Mouse (Mus musculus) kidney, postnatal 0 days (tissue): ENCODE measurements around the gene Dennd1a. TPM values are rescaled to one million over a fixed set of nuclear protein-coding genes. Genes with fewer than 3 reads are reported as not detected.

Experiments used
- ATAC-seq: fragments of 200-750 bp; cut with Nextera tagmentation; replicated peaks from 2 replicates; pipeline ENCODE4 v1.8.0; 2017; ENCODE audit warnings: low read depth, moderate number of reproducible peaks, moderate TSS enrichment, moderate library complexity; ENCODE audit not compliant: low FRiP score
- DNase-seq: peaks from one replicate; pipeline ENCODE4 v3.0.0-alpha.2; 2016; ENCODE audit warnings: low spot score
- H3K27ac ChIP-seq: fragments of 300-500 bp; sonication (generic); 2 replicates; pipeline ENCODE4 v1.5.1; 2014; ENCODE audit warnings: mild to moderate bottlenecking
- H3K27me3 ChIP-seq: fragments of 300-500 bp; sonication (generic); 2 replicates; pipeline ENCODE4 v1.6.1; 2014; ENCODE audit warnings: low read length, mixed read lengths; ENCODE audit not compliant: insufficient read depth
- H3K36me3 ChIP-seq: fragments of 300-500 bp; sonication (generic); 2 replicates; pipeline ENCODE4 v1.6.1; 2014; ENCODE audit warnings: low read length, mixed read lengths; ENCODE audit not compliant: insufficient read depth
- H3K4me1 ChIP-seq: fragments of 300-500 bp; sonication (generic); replicated peaks from 2 replicates; pipeline ENCODE4 v1.6.1; 2014; ENCODE audit warnings: antibody characterized with exemption, low read length, mixed read lengths; ENCODE audit not compliant: insufficient read depth
- H3K4me2 ChIP-seq: fragments of 300-500 bp; sonication (generic); 2 replicates; pipeline ENCODE4 v1.6.1; 2014; ENCODE audit warnings: mild to moderate bottlenecking, low read length, moderate library complexity, mixed read lengths
- H3K4me3 ChIP-seq: fragments of 300-500 bp; sonication (generic); replicated peaks from 2 replicates; pipeline ENCODE4 v1.5.1; 2014; ENCODE audit warnings: low read depth, low read length
- H3K9ac ChIP-seq: fragments of 300-500 bp; sonication (generic); 2 replicates; pipeline ENCODE4 v1.6.1; 2014; ENCODE audit warnings: low read depth, low read length
- H3K9me3 ChIP-seq: fragments of 300-500 bp; sonication (generic); replicated peaks from 2 replicates; pipeline ENCODE4 v1.6.1; 2016; ENCODE audit warnings: low read length, inconsistent platforms, mixed read lengths
- CTCF ChIP-seq: IDR thresholded peaks from 2 replicates; pipeline ENCODE4 v1.5.1; 2016; ENCODE audit warnings: antibody characterized with exemption, low read depth, mild to moderate bottlenecking, moderate library complexity
- WGBS: fragments of 180-500 bp; shearing (Covaris S2); extraction: QIAGEN DNeasy Blood & Tissue Kit; methylation state at CpG from one replicate; pipeline ENCODE4 v1.1.7; 2014; 5-methylcytosine and 5-hydroxymethylcytosine counted together
- polyA plus RNA-seq: library from polyadenylated mRNA; unstranded; fragments of >200 nt; fragmentation: Nextera tagmentation; extraction: Ambion mirVana; gene quantifications from 2 replicates; pipeline ENCODE4 v1.2.1, GENCODE M21; 2015

Dennd1a gene
- polyA plus RNA-seq, 1 experiment from 2014 or later = 10.6 TPM

GRCm38 (mm10) chr2:38259052-38259451 is 28.1 kb downstream of the Dennd1a start:
- no peak for TF ChIP-seq CTCF
- H3K4me1 ChIP-seq = no peaks in the 10 kb centered on the region
- no peak overlapping the region for H3K27ac ChIP-seq
- no peak overlapping the region for H3K4me2 ChIP-seq
- H3K4me3 ChIP-seq = no peak overlapping the region
- no peaks in the 10 kb centered on the region for H3K36me3 ChIP-seq
- H3K9me3 ChIP-seq = no peaks in the 10 kb centered on the region
- ATAC-seq (no peak), DNase-seq (no peak)
- no peaks in the 10 kb centered on the region for H3K27me3 ChIP-seq
- H3K9ac ChIP-seq = no peak overlapping the region

- TF ChIP-seq CTCF = no peak
- 63% methylated on average over 1 of the region's 1 CpGs for WGBS
- DNase-seq = peak; percentile 13
Observed at GRCm38 (mm10) chr2:38237616-38238015, 49.6 kb downstream of the Dennd1a start.

GRCm38 (mm10) chr2:38235593-38235992 is 51.6 kb downstream of the Dennd1a start:
- DNase-seq = no peak
- Histone ChIP-seq H3K36me3 (no peaks in the 10 kb centered on the region), H3K4me3 (no peak overlapping the region), H3K4me1 (no peaks in the 10 kb centered on the region), H3K27me3 (no peaks in the 10 kb centered on the region), H3K27ac (no peak overlapping the region), H3K9me3 (no peaks in the 10 kb centered on the region), H3K4me2 (no peak overlapping the region), H3K9ac (no peak overlapping the region)
- TF ChIP-seq CTCF = no peak
- WGBS = 91% methylated on average over 2 of the region's 2 CpGs
- no peak for ATAC-seq

More at GRCm38 (mm10) chr2:38237616-38238015, 49.6 kb downstream of the Dennd1a start:
- no peak overlapping the region for H3K4me2 ChIP-seq
- H3K36me3 ChIP-seq = no peaks in the 10 kb centered on the region
- no peaks in the 10 kb centered on the region for H3K9me3 ChIP-seq
- no peaks in the 10 kb centered on the region for H3K27me3 ChIP-seq
- H3K27ac ChIP-seq = no peak overlapping the region
- H3K4me1 ChIP-seq = no peaks in the 10 kb centered on the region
- no peak for ATAC-seq
- H3K9ac ChIP-seq = no peak overlapping the region
- H3K4me3 ChIP-seq = no peak overlapping the region

GRCm38 (mm10) chr2:38229882-38230281 is 57.3 kb downstream of the Dennd1a start:
- TF ChIP-seq CTCF = no peak
- H3K27ac ChIP-seq = no peak overlapping the region
- no peaks in the 10 kb centered on the region for H3K9me3 ChIP-seq
- no peak overlapping the region for H3K4me3 ChIP-seq
- no peak overlapping the region for H3K4me2 ChIP-seq
- H3K9ac ChIP-seq = no peak overlapping the region
- no peaks in the 10 kb centered on the region for H3K36me3 ChIP-seq
- no peaks in the 10 kb centered on the region for H3K4me1 ChIP-seq
- 79% methylated on average over 5 of the region's 5 CpGs for WGBS
- DNase-seq (no peak), ATAC-seq (no peak)
- H3K27me3 ChIP-seq = no peaks in the 10 kb centered on the region

GRCm38 (mm10) chr2:38223759-38224158 is 63.4 kb downstream of the Dennd1a start:
- Histone ChIP-seq H3K4me2 (no peak overlapping the region), H3K4me3 (no peak overlapping the region), H3K4me1 (no peaks in the 10 kb centered on the region), H3K9me3 (no peaks in the 10 kb centered on the region), H3K9ac (no peak overlapping the region), H3K27ac (no peak overlapping the region), H3K27me3 (no peaks in the 10 kb centered on the region), H3K36me3 (no peaks in the 10 kb centered on the region)
- peak; percentile 10 for DNase-seq
- TF ChIP-seq CTCF = no peak
- 41% methylated on average over 2 of the region's 2 CpGs for whole genome bisulfite sequencing
- no peak for ATAC-seq

- ATAC-seq (no peak), DNase-seq (no peak)
- H3K27ac ChIP-seq = no peak overlapping the region
- H3K9ac ChIP-seq = no peak overlapping the region
- H3K36me3 ChIP-seq = no peaks in the 10 kb centered on the region
- H3K9me3 ChIP-seq = no peaks in the 10 kb centered on the region
- no peaks in the 10 kb centered on the region for H3K4me1 ChIP-seq
- H3K4me2 ChIP-seq = no peak overlapping the region
- TF ChIP-seq CTCF = no peak
- H3K4me3 ChIP-seq = no peak overlapping the region
- no peaks in the 10 kb centered on the region for H3K27me3 ChIP-seq
Observed at GRCm38 (mm10) chr2:38221461-38221860, 65.7 kb downstream of the Dennd1a start.

- Histone ChIP-seq H3K9ac (no peak overlapping the region), H3K4me2 (no peak overlapping the region), H3K4me1 (no peaks in the 10 kb centered on the region), H3K27ac (no peak overlapping the region), H3K36me3 (no peaks in the 10 kb centered on the region), H3K4me3 (no peak overlapping the region), H3K27me3 (no peaks in the 10 kb centered on the region), H3K9me3 (no peaks in the 10 kb centered on the region)
- no peak for ATAC-seq
- no peak for TF ChIP-seq CTCF
- 54% methylated on average over 4 of the region's 4 CpGs for WGBS
- DNase-seq = peak; percentile 8
Observed at GRCm38 (mm10) chr2:38220687-38221435, 66.3 kb downstream of the Dennd1a start.
